Mouse (Mus musculus) adrenal gland, adult (tissue): ENCODE results near the gene Mef2a.

Experiments used
- DNase-seq, 2 experiments: peaks; one replicate each; pipeline ENCODE4 v3.0.0; 2022 to 2023; ENCODE audit warnings: low spot score in 1 of 2; ENCODE audit not compliant: inconsistent age in 2 of 2

Mef2a gene

DNA sequence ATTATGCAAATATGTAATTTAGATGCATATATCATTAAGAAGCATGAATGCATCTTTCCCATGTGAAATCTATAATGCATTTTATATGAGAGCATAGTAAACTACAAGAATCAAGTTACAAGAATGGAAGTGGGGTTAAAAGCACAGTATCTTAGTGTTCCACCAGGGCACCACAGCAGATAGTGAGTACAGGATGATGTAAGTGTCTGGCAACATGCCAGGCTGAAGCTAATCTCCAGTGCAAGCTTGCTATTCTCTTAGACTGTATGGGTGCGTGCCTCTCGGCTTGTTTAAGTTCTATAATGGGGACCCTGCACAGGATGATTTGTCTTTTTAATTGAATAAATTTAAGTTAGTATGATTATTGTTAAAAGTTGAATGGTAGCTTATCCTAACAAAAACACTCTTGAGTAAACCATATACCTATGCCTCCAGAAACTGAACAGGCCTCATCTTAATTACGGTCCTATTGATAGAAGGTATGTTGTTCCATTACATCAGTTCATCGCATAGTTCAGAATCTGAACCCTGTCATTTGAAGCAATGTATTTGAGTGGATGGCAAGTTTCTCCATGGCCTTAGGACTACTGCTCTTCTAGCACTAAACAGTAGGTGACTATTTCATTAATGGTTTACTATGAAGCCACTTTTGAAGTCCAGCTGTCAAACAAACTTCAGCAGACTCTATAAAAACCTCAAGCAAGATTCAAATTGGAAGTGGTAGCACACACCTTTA, 112.7 kb downstream of the Mef2a start:
- DNase-seq, result peak; percentile 86 to 92

DNA sequence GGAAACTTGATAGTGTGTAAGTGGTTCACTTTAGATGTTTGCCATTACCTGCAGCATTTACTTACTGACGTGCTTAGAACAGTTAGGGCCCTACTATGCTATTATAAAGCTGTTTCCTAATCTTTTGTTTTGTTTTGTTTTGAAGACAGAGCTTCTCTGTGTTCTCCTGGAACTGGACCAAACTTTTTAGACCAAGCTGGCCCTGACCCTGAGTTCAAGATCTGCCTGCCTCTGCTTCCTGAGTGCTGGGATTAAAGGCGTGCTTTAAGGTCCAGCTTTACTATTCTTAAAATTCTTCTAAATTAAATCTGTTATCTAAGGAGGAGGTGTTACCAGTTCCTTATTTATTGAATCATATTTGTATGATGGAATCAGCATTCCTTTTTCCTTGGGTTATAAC, 126.6 kb downstream of the Mef2a start:
- DNase-seq, result peak in 1 of 2 experiments; percentile 57

DNA sequence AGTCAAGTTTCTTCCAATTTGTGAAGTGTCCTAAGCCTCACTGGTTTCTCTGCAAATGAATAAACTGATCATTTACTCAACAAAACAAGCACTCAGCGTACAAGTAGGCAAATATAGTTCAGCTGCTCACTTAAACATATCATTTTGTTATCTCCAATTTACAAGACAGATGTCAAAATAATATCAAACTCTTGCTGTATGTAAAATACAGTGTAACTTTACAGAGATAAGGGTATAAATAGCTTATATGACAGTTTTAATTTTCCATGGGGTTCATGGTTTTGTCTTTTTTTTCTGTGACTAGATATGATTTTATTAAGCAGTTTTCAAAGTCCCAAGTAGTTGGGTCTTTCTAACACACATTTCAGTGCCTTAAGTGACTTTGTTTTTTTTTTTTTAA, 127.4 kb downstream of the Mef2a start:
- no peak for DNase-seq

DNA sequence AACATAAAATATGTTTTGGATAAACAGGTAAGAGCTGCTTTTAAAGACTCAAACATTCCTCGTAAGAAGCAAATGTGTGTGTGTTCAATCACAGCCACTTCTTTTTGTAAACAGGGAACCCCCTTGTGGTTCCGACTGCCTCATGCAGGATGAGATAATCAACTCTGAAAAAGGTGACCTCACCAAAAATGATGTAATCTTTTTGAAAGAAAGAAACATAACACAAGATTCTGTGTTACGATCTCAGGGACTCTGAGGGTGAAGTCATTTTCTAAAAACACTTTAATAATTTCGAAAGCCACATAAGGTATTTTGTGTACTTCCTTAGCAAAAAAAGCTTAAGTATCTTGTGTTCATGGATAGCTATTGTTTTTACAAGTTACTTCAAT, 128.8 kb downstream of the Mef2a start:
- no peak for DNase-seq

DNA sequence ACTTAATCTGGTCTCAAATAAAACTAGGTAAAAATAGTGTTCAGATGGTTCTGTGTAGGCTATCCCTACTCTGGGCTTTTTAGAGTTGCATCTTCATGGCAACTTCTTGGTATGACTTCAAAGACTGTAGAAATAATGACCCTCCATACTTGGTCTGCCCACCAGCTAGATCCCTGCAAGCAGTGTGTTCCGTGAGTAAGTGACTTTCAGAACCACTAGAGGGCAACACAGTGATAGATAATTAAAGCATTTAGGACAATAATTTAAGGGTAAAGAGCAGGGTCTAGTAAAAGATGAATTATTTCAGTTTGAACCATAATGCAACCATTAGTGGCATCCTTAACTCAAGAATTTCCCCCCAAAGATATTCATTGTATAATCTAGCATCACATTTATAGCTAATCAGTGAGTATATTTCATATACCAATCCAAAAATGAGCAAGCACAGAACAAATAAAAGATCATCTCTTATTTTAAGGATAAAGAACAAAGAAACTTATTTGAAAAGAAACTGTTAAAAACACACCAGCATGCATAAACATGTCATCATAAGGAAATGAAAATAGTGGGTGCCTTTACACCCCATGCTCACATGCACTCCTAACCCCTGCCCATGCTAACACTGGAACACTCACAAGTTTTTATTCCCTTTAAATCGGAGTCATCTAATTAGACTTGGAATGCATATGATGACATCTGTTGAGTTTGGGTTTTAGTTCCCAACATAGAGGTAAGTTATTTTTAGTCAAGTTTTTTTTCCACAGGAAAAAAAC, 129.4 kb downstream of the Mef2a start:
- peak in 1 of 2 experiments; percentile 71 for DNase-seq

DNA sequence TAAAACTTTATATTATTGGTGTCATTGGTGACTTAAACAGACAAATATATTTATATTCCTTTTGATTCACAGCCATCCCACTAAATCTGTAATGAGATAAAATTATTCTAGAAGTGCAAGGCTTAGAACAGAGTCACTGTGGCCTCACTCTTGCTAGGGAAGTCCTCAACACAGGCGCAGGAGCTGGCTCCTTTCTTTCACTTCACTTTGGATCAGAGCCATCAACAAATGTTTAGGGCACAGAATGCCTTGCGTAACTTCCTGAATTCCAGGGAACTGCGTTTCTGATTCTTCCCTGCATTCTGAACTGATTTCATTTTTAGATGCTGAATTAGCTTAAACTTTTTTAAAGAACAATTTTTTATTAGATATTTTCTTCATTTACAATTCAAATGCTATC, 130.7 kb downstream of the Mef2a start:
- DNase-seq, result no peak

DNA sequence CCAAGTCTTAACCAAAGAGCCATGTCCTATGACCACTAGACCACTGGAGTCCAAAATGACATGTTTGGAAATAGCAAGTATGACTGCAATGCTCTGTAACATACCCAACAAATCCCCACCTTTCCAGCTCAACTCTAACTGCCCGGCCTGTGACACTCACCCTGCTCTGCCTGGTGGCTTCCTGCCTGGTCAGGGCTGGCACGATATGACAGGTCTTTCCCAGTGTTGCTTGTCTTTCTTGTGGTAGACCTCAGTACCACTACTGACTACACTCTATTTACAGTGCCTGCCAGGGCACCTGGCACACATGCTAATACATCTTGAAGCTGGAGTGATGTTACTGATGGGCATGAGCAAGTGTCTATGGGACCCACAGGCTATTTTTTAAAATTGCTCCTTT, 134.9 kb downstream of the Mef2a start:
- no peak for DNase-seq

DNA sequence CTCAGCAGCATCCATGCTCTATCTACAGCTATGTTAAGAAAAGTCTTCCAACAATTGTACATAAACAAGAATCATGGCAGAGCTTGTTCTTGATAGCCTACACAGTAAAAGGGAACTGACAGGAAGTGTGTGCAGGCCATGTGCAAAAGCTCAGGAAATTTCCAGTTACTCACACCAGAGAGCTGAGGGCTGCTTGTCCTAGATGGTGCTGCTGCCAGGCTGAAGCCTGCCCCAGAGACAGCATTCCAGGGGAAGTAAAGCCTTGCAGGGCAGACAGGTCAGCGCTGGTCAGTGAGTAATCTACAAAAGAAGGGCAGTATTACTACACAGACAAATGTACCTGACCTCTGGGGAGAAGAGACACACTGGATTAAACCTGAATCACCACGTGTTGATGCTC, 136.3 kb downstream of the Mef2a start:
- no peak for DNase-seq

DNA sequence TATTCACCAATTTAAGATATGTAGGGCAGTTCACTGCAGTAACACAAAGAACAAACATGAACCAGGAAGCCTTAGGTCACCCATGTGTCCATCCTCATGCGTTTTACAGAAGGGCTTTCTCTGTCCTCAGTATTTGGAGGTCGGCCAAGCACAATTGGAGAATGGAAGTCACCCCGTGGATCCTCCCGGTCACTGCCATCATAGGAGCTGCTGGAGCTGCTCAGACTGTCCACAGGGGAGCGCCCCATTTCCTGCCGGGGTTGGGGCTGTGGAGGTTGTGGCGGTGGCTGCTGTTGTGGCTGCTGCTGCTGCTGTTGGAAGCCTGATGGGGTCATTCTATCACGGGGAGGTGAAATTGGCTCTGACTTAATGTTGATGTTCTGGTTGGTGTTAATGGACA, 137.9 kb downstream of the Mef2a start:
- DNase-seq, result peak in 1 of 2 experiments; percentile 56

DNA sequence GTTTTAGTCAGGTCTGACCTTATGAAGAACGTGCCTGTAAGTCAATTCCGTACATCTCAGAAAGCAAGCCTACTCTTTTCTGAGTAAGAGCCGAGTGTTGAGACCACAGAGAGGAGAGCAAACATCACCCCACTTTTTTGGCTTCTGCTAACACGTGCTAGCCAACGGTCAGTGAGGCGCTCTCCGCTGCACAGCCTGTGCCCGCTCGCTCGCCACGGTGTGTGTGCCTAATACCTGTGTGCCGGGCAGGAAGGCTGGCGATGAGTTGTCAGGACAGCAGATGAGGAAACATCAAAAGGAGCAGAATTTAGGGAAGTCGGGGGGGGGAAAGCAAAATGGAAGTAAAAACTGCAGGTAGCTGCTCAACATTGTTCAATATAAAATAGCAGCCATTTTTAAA, 140.2 kb downstream of the Mef2a start:
- DNase-seq, result no peak

DNA sequence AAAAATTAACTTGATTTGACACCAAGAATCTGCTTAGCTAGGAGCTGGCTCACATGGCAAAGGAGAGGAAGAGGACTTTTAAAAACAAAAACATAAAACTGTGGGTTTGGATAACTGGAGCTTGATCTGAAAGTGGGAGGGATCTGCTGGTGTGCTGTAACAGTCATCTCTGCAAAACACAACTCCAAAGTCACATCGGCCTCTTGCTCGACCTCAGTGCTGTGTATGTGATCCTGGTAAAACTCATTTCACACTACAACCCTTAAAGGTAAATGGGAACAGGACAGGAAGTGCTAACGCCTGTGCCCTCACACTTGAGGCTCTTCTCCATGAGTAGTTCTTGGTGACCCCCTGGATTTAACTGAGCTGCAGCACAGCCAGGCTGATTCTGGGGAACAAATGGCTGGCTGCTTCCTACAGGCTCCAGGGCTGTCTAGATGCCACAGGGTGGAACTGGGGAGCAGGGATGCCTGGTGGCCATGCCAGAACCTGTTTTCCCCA, 142.0 kb downstream of the Mef2a start:
- no peak for DNase-seq

DNA sequence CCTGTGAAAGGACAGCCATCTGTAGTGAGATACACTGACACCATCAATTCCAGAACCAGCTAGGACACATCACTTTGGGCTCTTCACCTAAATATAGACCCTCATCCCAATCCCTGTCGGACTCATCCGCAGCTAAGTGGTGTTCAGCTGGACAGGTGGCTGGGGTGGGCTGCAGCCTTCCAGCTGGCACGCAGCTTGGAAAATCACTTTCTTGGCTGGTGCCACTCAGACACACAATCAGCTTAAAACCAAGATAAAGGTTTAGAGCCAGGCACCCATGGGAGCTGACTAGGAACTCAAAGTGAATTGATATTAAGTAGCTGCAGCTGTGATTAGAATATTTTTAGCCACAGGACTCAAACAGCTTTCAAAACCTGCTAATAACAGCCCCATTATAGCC, 142.4 kb downstream of the Mef2a start:
- no peak for DNase-seq

DNA sequence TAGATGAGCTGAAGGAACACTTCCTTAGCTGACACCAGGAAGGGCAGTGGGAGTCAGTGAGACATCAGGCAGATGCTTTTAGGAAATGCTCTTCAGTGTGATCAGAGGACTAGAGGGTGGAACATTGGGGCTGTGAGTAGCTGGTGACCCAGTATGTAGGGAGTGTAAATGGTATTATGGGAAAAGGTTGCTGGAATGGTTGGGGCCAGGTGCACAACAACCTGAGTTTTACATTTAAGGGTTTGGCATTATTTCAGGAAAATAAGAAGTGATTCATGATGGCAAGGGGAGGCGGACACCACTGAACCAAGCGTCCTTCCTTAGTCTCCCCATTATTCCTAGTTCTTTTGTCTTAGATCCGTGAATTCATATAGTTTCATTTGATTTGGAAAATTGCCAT, 143.0 kb downstream of the Mef2a start:
- DNase-seq, result no peak

DNA sequence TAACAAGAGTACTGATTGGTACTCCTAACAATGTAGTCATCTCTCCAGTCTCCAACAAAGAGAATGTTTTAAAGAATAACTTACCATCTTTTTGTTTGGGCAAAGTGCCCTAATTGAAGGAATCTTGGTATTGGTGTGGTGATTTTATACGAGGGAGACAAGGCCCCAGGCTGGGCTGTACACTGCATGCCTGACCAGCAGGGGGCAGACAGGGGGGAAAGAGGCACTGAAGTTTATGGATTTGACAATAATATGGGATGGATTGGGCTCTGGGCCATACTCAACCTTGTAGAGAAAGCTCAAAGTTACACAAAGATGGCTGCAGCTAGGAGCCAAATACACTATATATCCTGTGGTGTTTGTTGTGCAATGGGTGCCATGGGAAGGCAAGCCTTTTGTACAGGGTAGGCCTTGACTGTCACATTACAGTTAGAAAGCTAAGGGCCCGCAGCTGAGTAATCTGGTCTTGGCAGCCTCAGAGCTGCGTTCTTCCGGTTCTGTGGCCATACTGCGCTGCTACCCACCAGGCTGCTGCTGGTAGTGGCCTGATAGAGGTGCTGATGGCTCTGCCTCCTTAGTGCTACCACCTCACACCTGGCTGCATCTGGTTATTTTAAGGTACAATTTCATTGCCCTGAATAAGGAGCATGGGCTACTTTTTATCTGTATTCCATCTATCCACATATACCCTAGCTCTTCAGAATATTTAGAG, 143.6 kb downstream of the Mef2a start:
- peak in 1 of 2 experiments; percentile 81 for DNase-seq

DNA sequence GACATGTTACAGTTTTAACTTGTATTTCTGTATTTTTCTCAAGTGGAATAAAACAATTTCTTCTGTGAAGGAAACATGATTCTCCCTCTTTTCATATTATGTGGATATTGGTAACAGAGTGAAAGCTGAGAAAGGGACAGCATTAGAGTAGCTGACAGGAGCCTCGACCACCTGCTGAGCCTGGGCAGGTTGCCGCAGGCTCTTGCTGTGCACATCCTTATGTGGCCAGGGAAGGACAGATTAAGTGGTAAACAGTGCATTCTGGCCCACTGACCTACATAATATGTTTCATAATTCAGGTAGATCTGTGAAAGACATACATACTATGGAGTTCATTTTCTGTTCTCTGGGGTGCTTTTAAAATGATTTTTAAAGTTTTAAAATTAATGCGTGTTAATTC, 144.3 kb downstream of the Mef2a start:
- no peak for DNase-seq

DNA sequence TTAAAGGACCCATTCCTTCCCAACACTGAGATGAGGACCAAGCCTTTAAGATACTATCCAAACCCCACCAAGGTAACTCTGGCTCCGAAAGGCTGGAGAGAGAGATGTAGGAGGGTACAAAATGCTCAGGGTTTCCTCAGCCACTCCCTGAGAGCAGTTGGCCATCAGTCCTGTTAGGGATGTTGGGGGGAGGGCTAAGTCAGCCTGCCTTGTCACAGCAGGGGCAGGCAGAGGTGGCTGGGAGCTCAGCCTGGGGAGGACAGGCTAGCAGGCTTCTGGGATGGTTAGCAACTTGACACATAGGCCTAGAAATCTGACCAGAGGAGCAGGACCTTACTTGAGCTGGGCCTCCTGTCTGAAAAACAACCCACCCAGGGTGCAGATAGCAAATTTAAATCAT, 145.1 kb downstream of the Mef2a start:
- no peak for DNase-seq

DNA sequence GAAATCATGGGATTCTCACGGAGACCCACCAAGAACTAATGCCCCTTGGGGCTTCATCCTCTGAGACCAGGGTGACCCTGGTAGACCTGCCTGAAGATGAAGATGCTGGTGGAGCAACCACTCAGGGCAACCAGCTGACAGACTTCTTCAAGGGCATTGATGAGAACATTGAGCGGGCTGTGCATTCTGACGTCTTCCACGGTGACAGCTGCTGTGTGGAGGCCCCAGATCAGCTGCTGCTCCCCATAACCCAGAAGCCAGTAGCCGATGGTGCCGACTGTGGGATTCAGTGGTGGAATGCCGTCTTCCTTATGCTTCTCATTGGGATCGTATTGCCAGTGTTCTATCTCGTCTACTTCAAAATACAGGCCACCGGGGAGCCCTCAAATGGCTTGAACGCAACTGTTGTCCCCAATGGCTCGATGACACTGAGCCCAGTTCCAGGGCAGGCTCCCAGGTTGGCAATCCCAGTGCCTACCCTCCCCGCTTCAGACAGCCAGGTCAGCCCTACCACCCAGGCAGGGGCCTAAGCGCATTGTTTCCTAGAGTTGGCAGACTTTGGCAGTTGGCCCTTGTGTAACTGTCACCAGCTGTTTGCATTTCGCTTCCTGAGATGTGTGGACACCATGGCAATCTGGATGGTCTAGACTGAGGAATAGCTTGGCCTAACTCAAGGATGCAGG, 146.6 kb downstream of the Mef2a start:
- no peak for DNase-seq

DNA sequence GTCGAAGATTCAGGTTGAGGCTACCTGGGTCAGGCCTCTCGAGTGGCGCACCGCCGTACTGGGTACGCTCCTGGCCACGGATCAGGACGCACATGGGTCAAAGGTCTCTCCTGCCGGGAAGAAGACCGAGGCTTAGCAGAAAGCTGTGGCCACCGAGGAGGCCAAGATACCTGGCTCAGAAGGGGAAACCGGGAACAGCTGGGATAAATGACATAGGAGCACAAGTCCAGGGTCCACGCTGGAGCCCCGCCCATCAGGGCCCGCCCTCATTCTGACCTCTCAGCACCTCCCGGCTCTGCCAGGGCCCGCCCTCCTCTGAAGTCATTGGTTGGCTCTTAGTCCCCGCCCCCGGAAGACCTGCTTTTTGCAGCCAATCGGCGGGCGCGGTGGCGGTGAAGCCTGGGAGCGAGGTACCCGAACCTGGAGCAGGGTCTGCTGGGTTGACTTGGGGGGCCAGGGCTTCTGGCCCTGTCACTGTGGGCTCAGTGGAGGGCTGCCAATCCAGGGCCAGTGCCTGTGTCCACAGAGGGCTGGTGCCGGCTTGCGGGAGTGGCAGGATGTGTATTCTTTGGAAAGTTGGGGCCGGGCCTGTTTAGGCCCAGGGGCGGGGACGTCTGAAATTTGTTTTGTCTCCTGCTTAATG, 150.3 kb downstream of the Mef2a start, which contains the start of gene Lysmd4:
Gene Lysmd4 (plus strand): TSS at position 325 of the 643 bp plus-strand sequence.
- DNase-seq, result peak; percentile 98 to 99

DNA sequence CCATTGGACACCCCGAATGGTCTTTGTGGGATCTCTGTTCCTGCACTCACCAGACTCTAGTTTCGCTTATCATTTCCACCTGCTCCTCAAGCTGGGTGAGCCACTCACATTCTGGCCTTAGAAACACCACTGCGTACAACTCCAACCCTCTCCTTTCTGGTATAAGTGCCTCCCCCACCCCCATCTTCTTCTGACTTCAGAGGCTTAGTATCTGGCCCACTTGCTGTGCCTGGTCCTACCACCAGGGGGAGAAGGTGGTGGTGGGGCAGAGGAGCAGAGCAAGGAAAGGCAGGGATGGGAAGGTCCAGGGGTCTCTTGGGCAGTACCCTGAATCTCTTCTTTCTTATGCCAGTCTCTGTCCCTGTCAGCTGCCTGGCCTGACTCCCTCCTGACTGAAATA, 155.6 kb downstream of the Mef2a start:
- peak; percentile 63 to 88 for DNase-seq

DNA sequence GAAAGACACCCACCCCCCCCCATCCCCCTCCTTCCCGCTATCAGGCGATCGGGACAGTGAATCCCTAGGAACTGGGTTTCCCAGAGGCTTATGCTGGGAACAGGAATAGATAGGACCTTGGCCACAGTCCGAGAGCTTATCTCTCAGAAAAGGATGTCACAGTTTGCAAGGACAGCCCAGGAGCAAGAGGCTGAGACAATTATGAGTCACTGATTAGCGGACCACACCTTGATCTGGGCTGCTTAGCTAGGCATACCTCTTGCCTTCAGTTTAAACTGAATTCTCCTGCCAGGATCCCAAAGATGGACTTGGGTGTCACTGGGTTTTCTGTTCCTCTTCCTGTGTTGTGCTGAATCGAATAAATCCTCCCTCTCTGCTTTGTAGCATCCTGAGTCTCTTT, 156.3 kb downstream of the Mef2a start:
- peak; percentile 59 to 78 for DNase-seq

DNA sequence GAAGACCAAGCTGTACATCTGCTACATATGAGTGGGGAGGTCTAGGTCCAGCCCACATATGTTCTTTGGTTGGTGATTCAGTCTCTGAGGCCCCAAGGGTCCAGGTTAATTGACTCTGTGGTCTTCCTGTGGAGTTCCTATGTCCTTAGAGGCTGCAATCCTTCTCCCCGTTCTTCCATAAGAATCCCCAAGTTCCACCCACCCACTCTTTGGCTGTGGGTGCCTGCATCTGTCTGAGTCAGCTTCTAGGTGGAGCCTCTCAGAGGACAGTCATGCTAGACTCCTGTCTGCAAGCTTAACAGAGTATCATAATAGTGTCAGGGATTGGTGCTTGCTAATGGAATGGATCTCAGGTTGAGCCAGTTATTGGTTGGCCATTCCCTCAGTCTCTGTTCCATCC, 159.1 kb downstream of the Mef2a start:
- DNase-seq, result peak in 1 of 2 experiments; percentile 39
